Mouse (Mus musculus) kidney, adult 2 months (tissue): ENCODE results near the gene Trpm1.

Experiments used
- CTCF ChIP-seq: fragments of 200-500 bp; conservative IDR thresholded peaks from 2 replicates; pipeline ENCODE4 v1.5.1; 2011; ENCODE audit warnings: low read depth, mild to moderate bottlenecking, control low read depth, low read length, moderate library complexity, mixed read lengths; ENCODE audit not compliant: insufficient read depth, insufficient read length
- POLR2A ChIP-seq: fragments of 200-500 bp; IDR thresholded peaks from one replicate; pipeline ENCODE4 v1.6.1; 2011; ENCODE audit warnings: low read depth, low read length, control low read depth

DNA sequence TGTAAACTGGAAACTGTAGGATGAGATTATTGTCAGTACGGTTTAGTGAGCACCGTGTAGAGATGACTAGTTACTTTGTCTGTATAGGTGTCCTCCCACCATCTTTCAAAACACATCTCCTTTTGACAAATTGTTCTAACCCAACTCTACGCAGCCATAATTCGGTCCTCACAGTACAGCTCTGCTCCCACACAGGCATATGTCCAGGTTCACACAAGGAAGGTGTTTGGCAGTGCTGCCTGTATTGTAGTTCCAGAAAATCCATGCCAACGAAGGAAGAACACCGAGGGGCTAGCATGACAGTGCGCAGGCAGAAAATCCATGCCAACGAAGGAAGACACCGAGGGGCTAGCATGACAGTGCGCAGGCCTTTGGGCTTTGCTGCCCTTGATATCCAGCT lies 138.1 kb downstream of the Trpm1 start:
- TF ChIP-seq POLR2A (no peak), CTCF (no peak)
